Mouse (Mus musculus) cerebellum, adult 2 months (tissue): Measurements from ENCODE around the gene Gm45140. TPM values are rescaled to one million over a fixed set of nuclear protein-coding genes. Genes with fewer than 3 reads are reported as not detected.
"Not testable (repeated sequence)": the region's sequence is repeated elsewhere in the genome, so short reads cannot be mapped to it uniquely, and the experiment has no call there.

ENCODE experiments used
- DNase-seq, 2 experiments: peaks; one replicate each; pipeline ENCODE4 v3.0.0; 2021
- H3K27ac ChIP-seq: fragments of 200-500 bp; 2 replicates; pipeline ENCODE4 v1.5.1; 2012; ENCODE audit warnings: low read length, control low read depth, inconsistent platforms; ENCODE audit not compliant: insufficient read depth
- H3K27me3 ChIP-seq: fragments of 200-500 bp; 2 replicates; pipeline ENCODE4 v1.6.1; 2012; ENCODE audit warnings: inconsistent platforms, mild to moderate bottlenecking, low read length, moderate library complexity; ENCODE audit not compliant: control insufficient read depth, insufficient read depth
- H3K4me1 ChIP-seq: fragments of 200-500 bp; 2 replicates; pipeline ENCODE4 v1.6.1; 2011; ENCODE audit warnings: low read length; ENCODE audit not compliant: control insufficient read depth, insufficient read depth
- H3K4me3 ChIP-seq: fragments of 200-500 bp; replicated peaks from 2 replicates; pipeline ENCODE3; 2011; ENCODE audit warnings: mild to moderate bottlenecking, low read depth, low read length, control low read depth; ENCODE audit not compliant: insufficient read depth
- CTCF ChIP-seq: fragments of 200-500 bp; IDR thresholded peaks from 2 replicates; pipeline ENCODE4 v1.5.1; 2011; ENCODE audit warnings: low read depth, mild to moderate bottlenecking, control low read depth, low read length, moderate library complexity, borderline replicate concordance; ENCODE audit not compliant: insufficient read depth
- POLR2A ChIP-seq: fragments of 200-500 bp; IDR thresholded peaks from 2 replicates; pipeline ENCODE4 v1.6.1; 2011; ENCODE audit warnings: low read length, control low read depth, borderline replicate concordance; ENCODE audit not compliant: insufficient read depth
- WGBS: fragments of 180-500 bp; shearing (Covaris S2); methylation state at CpG from one replicate; pipeline ENCODE4 v1.1.7; 2018; 5-methylcytosine and 5-hydroxymethylcytosine counted together
- polyA plus RNA-seq: library from polyadenylated mRNA; depleted of rRNA; stranded (reverse); fragments of >200 nt; gene quantifications from 2 replicates; pipeline ENCODE4 v1.2.3, GENCODE M21; 2012

The Gm45140 gene
- polyA plus RNA-seq, 1 experiment = 5.7 TPM

DNA sequence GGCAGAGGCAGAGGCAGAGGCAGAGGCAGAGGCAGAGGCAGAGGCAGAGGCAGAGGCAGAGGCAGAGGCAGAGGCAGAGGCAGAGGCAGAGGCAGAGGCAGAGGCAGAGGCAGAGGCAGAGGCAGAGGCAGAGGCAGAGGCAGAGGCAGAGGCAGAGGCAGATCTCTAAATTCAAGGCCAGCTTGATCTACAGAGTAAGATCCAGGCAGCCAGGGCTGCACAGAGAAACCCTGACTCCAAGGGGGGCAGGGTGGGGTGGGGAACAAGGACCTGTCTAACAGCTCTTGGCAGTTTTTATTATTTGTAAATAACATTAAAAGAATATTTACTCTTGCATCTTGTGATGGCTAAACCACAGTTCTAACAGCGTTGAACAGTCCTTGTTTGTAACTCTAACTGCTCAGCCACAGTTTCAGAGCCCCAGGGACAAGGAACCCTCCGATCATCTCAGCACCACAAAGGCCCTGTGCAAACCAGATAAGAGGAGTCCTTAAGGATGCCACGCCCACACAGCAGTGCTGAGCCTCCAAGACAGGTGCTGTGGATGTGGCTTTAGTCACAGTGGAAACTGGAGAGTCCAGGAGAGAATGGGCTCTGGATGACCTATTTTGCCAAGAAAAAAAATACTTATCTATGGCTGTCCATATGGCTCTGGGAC lies 59.9 kb downstream of the Gm45140 start:
- no peak for DNase-seq
- no peak overlapping the region for H3K4me3 ChIP-seq
- WGBS = 74% methylated on average over 3 of the region's 3 CpGs
- TF ChIP-seq POLR2A (no peak), CTCF (no peak)
- no peaks in the 10 kb centered on the region for H3K27me3 ChIP-seq
- no peaks in the 10 kb centered on the region for H3K4me1 ChIP-seq
- H3K27ac ChIP-seq = no peak overlapping the region

DNA sequence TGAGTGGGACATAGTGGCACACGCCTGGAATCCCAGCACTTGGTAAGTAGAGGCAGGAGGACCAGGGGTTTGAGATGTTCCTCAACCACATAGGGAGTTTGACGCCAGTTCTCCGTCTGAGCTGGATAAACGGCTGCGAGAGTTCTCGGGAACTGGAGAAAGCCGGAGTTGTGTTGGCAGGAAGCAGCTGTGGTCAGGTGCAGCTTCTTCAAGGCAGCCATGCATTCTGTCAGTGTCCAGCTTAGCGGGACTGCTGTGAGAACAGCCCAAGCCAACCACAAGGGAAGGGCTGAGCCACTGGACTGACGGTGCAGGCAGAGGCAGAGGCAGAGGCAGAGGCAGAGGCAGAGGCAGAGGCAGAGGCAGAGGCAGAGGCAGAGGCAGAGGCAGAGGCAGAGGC lies 60.7 kb downstream of the Gm45140 start:
- H3K27me3 ChIP-seq = no peaks in the 10 kb centered on the region
- no peak overlapping the region for H3K27ac ChIP-seq
- no peaks in the 10 kb centered on the region for H3K4me1 ChIP-seq
- no peak for DNase-seq
- 77% methylated on average over 9 of the region's 9 CpGs for WGBS
- H3K4me3 ChIP-seq = no peak overlapping the region
- TF ChIP-seq CTCF = no peak
- no peak for TF ChIP-seq POLR2A

DNA sequence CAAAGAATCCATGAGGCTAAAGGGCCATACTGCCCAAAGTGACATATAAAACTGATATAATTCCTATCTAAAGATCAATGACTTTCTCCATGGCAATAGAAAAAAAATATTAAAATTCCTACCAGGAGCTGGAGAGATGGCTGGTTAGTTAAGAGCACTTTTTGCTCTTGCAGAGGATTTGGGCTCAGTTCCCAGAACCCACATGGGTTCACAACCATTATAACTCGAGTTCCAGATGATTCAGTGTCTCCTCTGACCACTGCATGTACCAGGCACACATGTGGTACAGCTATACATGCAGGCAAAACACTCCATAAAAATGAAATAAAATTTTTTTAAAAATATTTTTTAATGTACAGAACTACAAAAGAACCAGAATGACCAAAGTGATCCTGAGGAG lies 61.1 kb downstream of the Gm45140 start:
- no peak for DNase-seq
- H3K4me3 ChIP-seq = no peak overlapping the region
- no peak overlapping the region for H3K27ac ChIP-seq
- TF ChIP-seq CTCF (no peak), POLR2A (no peak)
- WGBS = 9% methylated on average over 1 of the region's 1 CpGs
- no peaks in the 10 kb centered on the region for H3K4me1 ChIP-seq
- no peaks in the 10 kb centered on the region for H3K27me3 ChIP-seq

DNA sequence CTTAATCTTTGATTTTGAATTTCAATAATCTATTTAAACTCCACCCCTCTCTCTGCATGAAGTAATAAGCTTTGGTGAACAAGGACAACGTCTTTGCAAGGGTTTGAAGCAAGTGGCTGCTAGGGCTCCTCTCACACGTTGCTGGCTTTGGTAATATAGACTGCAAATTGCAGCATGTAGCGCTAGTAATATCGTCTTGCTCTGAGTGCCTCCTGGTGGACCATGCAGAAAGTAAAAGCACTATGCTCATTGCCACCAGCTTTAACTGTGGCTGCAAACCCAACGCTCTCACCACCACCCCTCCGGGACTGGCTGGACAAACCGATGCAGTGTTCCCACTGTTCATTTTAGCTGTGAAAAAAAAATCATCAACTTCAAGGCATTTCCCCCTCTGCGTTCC lies 65.0 kb downstream of the Gm45140 start:
- no peaks in the 10 kb centered on the region for H3K4me1 ChIP-seq
- WGBS = 39% methylated on average over 8 of the region's 8 CpGs
- no peak for DNase-seq

DNA sequence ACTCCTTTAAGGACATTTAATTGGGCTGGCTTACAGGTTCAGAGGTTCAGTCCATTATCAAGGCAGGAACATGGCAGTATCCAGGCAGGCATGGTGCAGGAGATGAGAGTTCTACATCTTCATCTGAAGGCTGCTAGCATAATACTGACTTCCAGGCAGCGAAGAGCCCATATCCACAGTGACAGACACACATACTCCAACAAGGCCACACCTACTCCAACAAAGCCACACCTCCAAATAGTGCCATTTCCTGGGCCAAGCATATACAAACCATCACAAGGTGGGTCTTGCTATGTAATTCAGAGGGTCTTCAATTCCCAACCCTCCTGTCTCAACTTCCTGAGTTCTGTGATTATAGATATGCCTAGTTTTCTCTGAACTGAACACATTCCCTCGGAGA lies 71.3 kb downstream of the Gm45140 start:
- not testable (repeated sequence) for H3K4me1 ChIP-seq, H3K27me3 ChIP-seq, DNase-seq, H3K27ac ChIP-seq, H3K4me3 ChIP-seq
- 91% methylated on average over 2 of the region's 2 CpGs for WGBS

More for the DNA sequence above, 65.0 kb downstream of the Gm45140 start:
- Histone ChIP-seq H3K27me3 (no peaks in the 10 kb centered on the region), H3K4me3 (no peak overlapping the region), H3K27ac (no peak overlapping the region)
- TF ChIP-seq CTCF = no peak
- TF ChIP-seq POLR2A = no peak

DNA sequence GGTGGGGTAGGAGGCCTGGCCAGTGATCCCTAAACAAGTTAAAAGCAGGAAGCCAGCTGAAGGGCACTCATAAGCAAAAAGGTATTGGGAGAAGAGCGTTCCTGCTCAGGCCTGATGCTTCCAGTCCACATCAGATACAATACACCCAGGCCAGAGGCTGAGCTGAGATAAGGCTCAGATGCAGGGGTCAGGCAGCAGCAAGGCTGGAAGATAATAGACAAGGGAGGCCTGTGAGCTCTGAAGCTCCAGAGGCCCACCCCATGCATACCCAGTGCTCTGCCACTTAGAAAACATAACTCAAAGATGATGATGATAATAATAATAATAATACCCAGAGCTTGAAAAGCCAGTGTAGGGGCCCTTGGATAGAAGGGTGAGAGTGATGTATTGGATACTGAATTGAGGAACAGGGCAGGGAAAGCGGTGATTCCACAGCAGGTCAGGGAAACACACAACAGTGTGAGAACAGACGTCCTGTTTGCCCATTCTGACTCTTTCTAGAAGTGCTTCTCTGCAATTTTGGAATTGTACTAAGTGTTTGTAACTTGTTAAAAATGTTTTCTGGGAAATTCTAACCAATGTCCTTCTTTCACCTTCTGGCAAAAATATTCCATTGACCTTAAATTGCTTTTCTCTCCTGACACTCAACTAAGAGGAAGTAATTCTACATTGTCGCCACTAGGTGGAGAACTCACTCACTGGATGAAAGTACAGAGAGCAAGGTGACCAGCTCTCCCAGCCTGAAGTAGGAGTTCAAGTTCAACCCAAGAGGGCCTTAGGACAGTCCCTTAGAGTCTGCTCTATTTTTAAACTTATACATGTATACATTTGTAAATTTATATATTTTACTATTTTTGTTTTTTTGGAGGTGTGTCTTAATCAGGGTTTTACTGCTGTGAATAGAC lies 72.0 kb downstream of the Gm45140 start:
- Histone ChIP-seq H3K4me1 (no peaks in the 10 kb centered on the region), H3K4me3 (no peak overlapping the region), H3K27ac (no peak overlapping the region), H3K27me3 (no peaks in the 10 kb centered on the region)
- 64% methylated on average over 4 of the region's 4 CpGs for WGBS
- TF ChIP-seq POLR2A = no peak
- peak; percentile 58; the same call in 1 of the 2 replicates for TF ChIP-seq CTCF
- peak in 1 of 2 experiments; percentile 46 for DNase-seq

DNA sequence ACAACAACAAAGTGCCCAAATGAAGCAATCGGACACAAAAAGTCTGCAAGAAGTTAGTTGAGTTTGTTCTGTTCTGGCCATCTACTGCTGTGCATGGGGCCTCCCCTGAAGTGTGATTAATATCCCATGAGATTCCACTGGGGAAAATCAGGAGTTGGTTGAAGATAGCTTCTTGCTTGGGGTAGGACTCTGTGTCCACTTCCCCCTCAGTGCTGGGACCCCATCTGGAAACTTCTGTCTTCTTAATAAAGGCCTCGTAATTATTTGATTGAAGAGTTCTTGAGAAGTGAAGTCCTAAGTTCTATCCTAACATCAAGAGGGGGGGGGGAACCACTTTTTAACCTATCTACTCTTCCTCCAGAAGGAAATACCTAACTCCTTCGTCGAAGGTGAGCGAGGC lies 73.4 kb downstream of the Gm45140 start:
- DNase-seq = no peak
- Histone ChIP-seq H3K4me1 (no peaks in the 10 kb centered on the region), H3K27ac (no peak overlapping the region), H3K4me3 (no peak overlapping the region), H3K27me3 (no peaks in the 10 kb centered on the region)
- TF ChIP-seq CTCF (no peak), POLR2A (no peak)
- WGBS = 82% methylated on average over 5 of the region's 5 CpGs

DNA sequence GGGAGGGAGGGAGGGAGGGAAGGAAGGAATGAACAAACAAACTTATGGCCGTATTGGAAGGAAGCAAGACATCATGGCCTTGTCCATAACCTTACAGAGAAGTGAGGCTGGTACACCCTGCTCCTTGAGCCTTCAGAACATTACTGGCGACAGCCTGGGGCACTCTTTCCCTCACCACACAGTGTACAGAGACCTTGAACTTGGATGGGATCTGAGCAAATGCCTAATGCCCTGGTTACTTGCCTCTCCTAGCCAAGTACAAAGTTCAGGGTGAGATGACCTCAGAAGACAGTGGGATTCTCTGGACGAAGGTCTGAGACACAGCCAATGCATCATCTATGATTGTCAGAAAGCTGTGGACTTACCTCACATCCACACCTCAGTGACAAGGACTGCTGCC lies 75.7 kb downstream of the Gm45140 start:
- 65% methylated on average over 3 of the region's 3 CpGs for WGBS
- Histone ChIP-seq H3K27ac (no peak overlapping the region), H3K4me1 (no peaks in the 10 kb centered on the region), H3K4me3 (no peak overlapping the region), H3K27me3 (no peaks in the 10 kb centered on the region)
- TF ChIP-seq POLR2A (no peak), CTCF (no peak)
- no peak for DNase-seq
